Mouse (Mus musculus) myocyte (in vitro differentiated cells): ENCODE results near the gene H2-Q7. TPM values are rescaled to one million over a fixed set of nuclear protein-coding genes. Genes with fewer than 3 reads are reported as not detected.
"Not testable (repeated sequence)": the region's sequence is repeated elsewhere in the genome, so short reads cannot be mapped to it uniquely, and the experiment has no call there.

ENCODE experiments used
- H3K27me3 ChIP-seq: one replicate; pipeline ENCODE4 v1.6.1; 2011; ENCODE audit not compliant: control insufficient read depth, insufficient read depth, insufficient read length
- H3K36me3 ChIP-seq: one replicate; pipeline ENCODE4 v1.6.1; 2011; ENCODE audit not compliant: control insufficient read depth, insufficient read depth
- H3K4me2 ChIP-seq: one replicate; pipeline ENCODE4 v1.6.1; 2011; ENCODE audit warnings: low read depth, control low read depth
- H3K4me3 ChIP-seq: one replicate; pipeline ENCODE4 v1.5.1; 2011; ENCODE audit warnings: mild to moderate bottlenecking, control low read depth, moderate library complexity
- H3K79me2 ChIP-seq: one replicate; pipeline ENCODE4 v1.6.1; 2011; ENCODE audit not compliant: control insufficient read depth, insufficient read depth
- H3ac ChIP-seq: one replicate; pipeline ENCODE4 v1.6.1; 2011; ENCODE audit not compliant: control insufficient read depth, insufficient read length
- polyA plus RNA-seq: library from polyadenylated mRNA; unstranded; fragments of >200 nt; fragmentation: generic; extraction: Trizol; gene quantifications from one replicate; pipeline ENCODE4 v1.2.1, GENCODE M21; 2012; ENCODE audit warnings: missing spikeins

H2-Q7 gene
- polyA plus RNA-seq, 1 experiment, result 0.06 TPM

DNA sequence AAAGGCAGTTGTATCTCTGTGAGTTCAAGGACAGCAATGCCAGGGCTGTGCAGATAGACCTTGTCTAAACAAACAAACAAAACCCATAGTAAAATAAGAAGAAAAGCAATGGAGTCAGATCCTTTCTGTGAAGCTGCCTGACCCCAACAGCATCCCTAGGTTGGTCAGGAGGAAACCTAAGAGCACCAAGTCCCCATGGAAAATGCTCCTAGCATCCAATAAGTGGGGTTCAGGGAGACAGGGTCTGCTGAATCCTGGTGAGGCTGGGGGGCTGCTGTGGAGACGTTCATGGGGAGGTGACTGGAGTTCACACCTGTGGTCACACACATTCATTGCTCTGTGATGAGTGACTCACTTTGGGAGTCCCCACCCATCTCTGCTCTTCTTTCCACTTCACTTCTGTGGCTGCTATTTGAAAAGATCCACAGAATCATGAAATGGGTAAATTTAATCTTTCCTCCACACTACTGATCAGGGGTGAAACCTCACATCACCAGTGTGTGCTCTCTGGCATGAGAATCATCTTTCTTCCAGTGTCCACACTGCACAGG, 1.5 kb upstream of the H2-Q7 start:
- not testable (repeated sequence) for H3K4me2 ChIP-seq, H3K36me3 ChIP-seq, H3K4me3 ChIP-seq, H3K27me3 ChIP-seq, H3K79me2 ChIP-seq, H3ac ChIP-seq

DNA sequence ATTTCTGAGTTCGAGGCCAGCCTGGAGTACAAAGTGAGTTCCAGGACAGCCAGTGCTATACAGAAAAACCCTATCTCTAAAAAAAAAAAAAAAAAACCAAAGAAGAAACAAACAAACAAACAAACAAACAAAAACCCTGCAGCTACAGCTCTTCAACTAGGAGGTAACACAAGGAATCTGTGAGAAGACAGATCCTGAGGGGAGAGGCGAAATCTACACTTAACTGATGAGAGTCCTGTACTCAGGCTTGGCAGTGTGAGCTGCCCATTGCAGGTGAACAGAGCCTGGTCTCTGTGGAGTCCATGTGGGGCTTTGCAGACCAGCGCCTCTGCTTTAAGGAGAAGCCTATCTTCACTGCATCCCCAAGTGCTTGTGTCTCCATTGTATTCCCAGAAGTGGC, 560 bp upstream of the H2-Q7 start:
- H3K27me3 ChIP-seq, H3K79me2 ChIP-seq, H3K4me3 ChIP-seq, H3K36me3 ChIP-seq, H3K4me2 ChIP-seq, H3ac ChIP-seq: not testable (repeated sequence)

DNA sequence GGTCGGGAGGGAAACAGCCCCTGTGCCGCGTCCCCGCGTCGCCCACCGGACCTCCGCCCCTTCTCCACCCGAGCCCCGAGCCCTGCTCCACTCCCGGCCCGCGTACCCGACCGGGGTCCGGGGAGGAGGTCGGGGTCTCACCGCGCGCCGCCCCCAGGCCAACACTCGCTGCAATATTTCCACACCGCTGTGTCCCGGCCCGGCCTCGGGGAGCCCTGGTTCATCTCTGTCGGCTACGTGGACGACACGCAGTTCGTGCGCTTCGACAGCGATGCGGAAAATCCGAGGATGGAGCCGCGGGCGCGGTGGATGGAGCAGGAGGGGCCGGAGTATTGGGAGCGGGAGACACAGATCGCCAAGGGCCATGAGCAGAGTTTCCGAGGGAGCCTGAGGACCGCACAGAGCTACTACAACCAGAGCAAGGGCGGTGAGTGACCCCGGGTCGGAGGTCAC, 366 bp downstream of the H2-Q7 start:
- H3K4me3 ChIP-seq, H3K79me2 ChIP-seq, H3K27me3 ChIP-seq, H3ac ChIP-seq, H3K36me3 ChIP-seq, H3K4me2 ChIP-seq: not testable (repeated sequence)

DNA sequence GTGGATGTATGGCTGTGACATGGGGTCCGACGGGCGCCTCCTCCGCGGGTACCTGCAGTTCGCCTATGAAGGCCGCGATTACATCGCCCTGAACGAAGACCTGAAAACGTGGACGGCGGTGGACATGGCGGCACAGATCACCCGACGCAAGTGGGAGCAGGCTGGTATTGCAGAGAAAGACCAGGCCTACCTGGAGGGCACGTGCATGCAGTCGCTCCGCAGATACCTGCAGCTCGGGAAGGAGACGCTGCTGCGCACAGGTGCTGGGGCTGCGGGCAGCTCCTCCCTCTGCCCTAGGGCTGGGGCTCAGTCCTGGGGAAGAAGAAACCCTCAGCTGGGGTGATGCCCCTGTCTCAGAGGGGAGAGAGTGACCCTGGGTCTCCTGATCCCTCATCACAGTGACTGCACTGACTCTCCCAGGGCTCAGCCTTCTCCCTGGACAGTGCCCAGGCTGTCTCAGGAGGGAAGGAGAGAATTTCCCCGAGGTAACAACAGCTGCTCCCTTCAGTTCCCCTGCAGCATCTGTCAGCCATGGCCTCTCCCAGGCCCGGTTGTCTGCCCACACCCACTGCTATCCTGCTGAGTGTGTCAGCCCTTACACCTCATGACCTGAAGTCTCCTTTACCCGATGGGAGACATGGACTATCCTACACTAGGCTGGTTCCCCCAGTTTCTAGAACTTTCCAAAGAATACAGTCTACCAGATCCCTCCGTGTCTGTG, 1.1 kb downstream of the H2-Q7 start:
- not testable (repeated sequence) for H3K36me3 ChIP-seq, H3K4me2 ChIP-seq, H3K4me3 ChIP-seq, H3K27me3 ChIP-seq, H3K79me2 ChIP-seq, H3ac ChIP-seq

DNA sequence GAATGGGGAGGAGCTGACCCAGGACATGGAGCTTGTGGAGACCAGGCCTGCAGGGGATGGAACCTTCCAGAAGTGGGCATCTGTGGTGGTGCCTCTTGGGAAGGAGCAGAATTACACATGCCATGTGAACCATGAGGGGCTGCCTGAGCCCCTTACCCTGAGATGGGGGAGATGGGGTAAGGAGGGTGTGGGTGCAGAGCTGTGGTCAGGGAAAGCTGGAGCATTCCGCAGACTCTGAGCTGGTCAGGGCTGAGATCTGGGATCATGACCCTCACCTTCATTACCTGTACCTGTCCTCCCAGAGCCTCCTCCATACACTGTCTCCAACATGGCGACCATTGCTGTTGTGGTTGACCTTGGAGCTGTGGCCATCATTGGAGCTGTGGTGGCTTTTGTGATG, 3.4 kb downstream of the H2-Q7 start:
- H3K4me3 ChIP-seq, H3K4me2 ChIP-seq, H3ac ChIP-seq, H3K36me3 ChIP-seq, H3K27me3 ChIP-seq, H3K79me2 ChIP-seq: not testable (repeated sequence)

DNA sequence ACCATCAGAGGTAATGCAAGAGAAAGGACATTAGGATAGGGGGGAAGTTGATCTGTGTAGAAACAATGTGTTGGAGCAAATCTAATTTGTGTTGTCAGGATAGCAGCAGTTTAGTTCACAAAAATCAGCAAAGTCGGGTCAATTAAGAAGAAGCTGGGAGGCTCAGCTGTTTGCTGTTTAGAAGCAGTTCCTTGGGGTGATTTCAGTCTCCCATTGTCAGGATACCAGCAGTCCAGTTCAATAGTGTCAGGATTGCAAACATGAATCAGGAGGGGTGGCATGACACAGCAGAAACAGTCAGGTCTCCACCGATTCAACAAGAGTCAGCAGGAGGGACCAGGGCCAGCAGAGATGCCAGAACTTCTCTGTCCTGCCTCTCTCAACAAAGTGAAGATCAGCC, 5.6 kb downstream of the H2-Q7 start:
- H3K36me3 ChIP-seq, H3K79me2 ChIP-seq, H3K4me3 ChIP-seq, H3K27me3 ChIP-seq, H3ac ChIP-seq, H3K4me2 ChIP-seq: not testable (repeated sequence)

DNA sequence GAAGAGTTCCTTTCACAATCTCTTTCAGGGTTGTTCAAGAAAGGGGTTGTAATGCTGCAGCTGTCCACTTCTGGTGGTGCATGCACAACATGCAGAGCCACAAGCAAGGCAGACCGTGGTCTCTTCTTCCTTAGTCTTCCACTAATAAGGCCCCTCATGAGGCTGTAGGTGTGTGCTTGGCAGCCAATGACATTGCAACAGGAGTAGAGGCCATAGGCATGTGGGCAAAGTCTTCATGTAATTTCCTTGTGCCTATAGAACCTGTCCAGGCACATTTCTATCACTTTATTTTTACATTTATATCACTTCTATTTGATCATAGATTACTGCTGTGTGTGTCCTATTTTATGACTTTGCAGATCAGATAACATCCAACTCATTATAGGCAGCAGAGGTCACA, 19.3 kb downstream of the H2-Q7 start:
- H3K79me2 ChIP-seq, H3K27me3 ChIP-seq, H3K36me3 ChIP-seq, H3K4me3 ChIP-seq, H3K4me2 ChIP-seq, H3ac ChIP-seq: not testable (repeated sequence)

DNA sequence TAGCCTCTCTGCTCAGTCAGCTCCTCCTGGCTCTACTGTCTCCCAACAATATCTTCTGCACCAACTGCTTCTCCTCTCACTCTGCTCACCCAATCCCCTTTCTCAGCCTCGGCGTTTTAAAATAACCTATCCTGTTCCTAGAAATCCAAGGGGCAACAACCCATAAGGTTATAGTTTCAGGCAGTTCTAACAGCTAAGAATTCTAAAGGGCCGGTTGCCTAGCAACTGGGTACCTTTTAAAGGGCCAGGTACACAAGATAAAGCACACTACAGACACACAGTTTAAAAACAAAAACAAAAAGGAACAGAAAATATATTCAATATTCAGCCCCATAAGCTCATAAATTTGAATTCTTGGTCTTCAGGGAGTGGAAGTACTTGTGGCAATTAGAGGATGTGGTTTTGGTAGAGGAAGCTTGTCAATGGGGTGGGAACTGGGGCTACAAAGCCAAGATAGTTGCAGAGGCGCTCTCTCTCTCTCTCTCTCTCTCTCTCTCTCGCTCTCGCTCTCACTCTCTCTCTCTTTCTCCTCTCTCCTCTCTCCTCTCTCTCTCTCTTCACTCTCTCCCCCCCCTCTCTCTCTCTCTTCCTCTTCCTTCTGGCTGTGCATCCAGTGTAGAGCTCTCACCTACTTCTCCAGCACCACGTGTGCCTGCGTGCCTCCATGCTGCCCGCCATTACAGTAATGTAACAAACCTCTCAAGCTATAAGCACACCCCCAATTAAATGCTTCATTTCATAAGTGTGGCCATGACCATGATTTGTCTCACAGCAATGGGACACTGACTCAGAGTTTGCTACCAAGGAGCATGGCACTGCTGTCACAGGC, 21.8 kb downstream of the H2-Q7 start:
- H3K79me2 ChIP-seq, H3ac ChIP-seq, H3K4me2 ChIP-seq, H3K4me3 ChIP-seq, H3K27me3 ChIP-seq, H3K36me3 ChIP-seq: not testable (repeated sequence)

DNA sequence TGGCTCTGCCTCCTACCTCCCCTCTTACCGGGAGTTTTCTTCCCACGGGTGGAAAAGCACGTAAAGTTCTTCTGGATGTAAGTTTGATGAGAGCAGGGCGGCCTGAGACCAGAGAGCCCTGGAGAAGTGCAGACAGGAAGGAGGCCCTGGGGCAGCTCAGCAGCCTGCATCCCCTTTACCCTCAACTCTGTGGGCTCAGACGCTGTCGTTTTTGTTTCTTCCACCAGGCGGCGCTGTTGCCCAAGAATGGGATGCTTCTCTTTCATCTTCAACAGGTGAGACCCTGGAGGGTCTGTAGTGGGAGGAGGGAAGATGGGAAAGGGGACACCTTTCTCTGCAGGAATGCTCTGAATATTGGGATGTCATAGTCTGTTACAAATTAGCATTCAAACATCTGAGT, 26.7 kb downstream of the H2-Q7 start:
- H3K27me3 ChIP-seq, result peaks cover 11% of the 10 kb centered on the region
- not testable (repeated sequence) for H3K4me2 ChIP-seq, H3ac ChIP-seq, H3K4me3 ChIP-seq, H3K79me2 ChIP-seq, H3K36me3 ChIP-seq

DNA sequence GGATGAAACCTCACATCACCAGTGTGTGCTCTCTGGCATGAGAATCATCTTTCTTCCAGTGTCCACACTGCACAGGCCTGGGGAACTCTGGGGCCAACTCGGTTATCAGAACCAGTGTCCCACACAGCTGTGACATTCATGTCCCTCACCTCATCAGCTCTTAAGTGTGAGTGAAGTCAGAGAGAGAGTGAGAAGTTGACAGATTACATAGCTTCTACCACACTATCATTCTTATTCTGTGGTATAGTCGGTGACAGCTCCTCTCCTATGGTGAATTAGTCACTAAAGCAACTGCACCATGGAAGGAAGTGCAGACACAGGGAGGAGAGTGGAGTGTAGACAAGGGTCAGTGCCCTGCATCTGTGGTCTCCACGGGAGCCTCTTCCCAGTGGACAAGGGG, 30.0 kb downstream of the H2-Q7 start:
- not testable (repeated sequence) for H3ac ChIP-seq, H3K4me2 ChIP-seq, H3K4me3 ChIP-seq, H3K79me2 ChIP-seq, H3K36me3 ChIP-seq
- H3K27me3 ChIP-seq, result peaks cover 16% of the 10 kb centered on the region
